Mouse (Mus musculus): ENCODE data around the gene Timm8a1.

DNA sequence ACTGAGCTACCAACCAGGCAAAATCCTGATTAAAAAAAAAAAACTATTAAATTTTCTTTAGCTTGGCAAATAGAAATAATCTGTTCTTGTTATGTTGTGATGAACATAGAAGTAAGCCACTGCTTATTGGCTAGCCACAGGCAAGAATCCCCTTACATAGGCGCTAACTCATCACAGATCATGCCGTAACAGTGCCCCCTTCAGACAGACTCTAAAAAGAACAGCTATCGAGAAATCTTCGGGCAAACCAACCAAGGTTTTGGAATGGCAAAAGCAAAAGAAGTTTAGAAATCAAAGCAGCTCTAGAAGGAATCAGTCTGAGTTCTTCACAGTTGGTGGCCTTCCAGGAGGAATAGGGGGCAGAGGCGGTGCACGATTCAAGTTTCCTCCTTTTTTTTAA, 33.7 kb downstream of the Timm8a1 start:
- TF ChIP-seq CTCF (IDR thresholded peaks at IDR 0.05; ENCODE audit: borderline replicate concordance, insufficient read depth, low read depth, low read length) (no peak), POLR2A (IDR thresholded peaks at IDR 0.05; ENCODE audit: borderline replicate concordance, insufficient read depth, low read length) (no peak)

Measured in cerebellum, adult 2 months (tissue).